20 mouse cellular contexts compared by ENCODE assay signal in genomic region chr8:83309836-83310235, GRCm38 (mm10). TPM values are rescaled to one million over a fixed set of nuclear protein-coding genes. Genes with fewer than 3 reads are reported as not detected.
DNase-seq lines count a peak whose midpoint lies in the region.
"Had no signal": no experiment of that assay in that cellular context is flagged by ENCODE, and none has a peak within 500 bp of the region (broad histone marks: within the 10 kb centered on the region; RNA-seq: fewer than 3 reads in every experiment).

No protein-coding gene starts in this region.

- intact Hi-C loops in heart, postnatal 36 days (cut with DNase I), result no loop called here

- DNase-seq in adrenal gland, adult 8-10 months, result peak; percentile 14
- DNase-seq in adrenal gland, postnatal 25 days, result no peak
- peak; percentile 62 for DNase-seq in 3134 (ENCODE audit: extremely low read depth, insufficient read length, low spot score)
- peak; percentile 30 for DNase-seq in MN1 (ENCODE audit: low spot score)
- peak; percentile 38 for DNase-seq in adipocyte (ENCODE audit: low spot score)
- no peak for DNase-seq in kidney, adult 18-20 months
- DNase-seq in heart, postnatal 36 days, result no peak
- DNase-seq: adrenal gland, postnatal 14 days; B cell, adult 2 months; cerebellum, adult 11 months; cerebellum, adult 18-20 months; cerebellum, adult 8-10 months; cerebellum, adult 9-11 months; cerebellum, postnatal 14 days; cerebellum, postnatal 36 days; embryo, embryonic 11 days had no signal

RNA-seq across cellular contexts. Expression of gene Ucp1, which starts 19.7 kb away (rescaled TPM):
- total RNA-seq in adrenal gland, adult 8-10 months (2022), result 100 to 1,000 TPM in 3 of 4 experiments, 10 to 100 TPM in 1; 12.0 to 493 (median 342) TPM
- 500 and 879 TPM in 2 replicates for total RNA-seq in adrenal gland, postnatal 25 days (2021)
- total RNA-seq in heart, postnatal 36 days (2021), result 10 to 100 TPM in 1 of 2 experiments, 1 to 10 TPM in 1; 2.4 to 22.1 TPM
- total RNA-seq: CH12.LX; common myeloid progenitor, adult 5-6 weeks; G1E had no signal

RNA-seq across cellular contexts. Expression of gene Elmod2, which starts 22.4 kb away (rescaled TPM):
- 10 to 100 TPM; 17.3 to 19.0 (median 18.3) TPM for total RNA-seq in adrenal gland, adult 8-10 months (2022)
- total RNA-seq in adrenal gland, postnatal 25 days (2021), result 28.4 and 30.0 TPM in 2 replicates
- 10 to 100 TPM; 11.3 to 11.8 TPM for total RNA-seq in heart, postnatal 36 days (2021)

RNA-seq across cellular contexts. Expression of gene Mgat4d, which starts 38.4 kb away (rescaled TPM):
- total RNA-seq in adrenal gland, adult 8-10 months (2022), result not detected
- total RNA-seq in adrenal gland, postnatal 25 days (2021), result not detected in 2 replicates
- not detected for total RNA-seq in heart, postnatal 36 days (2021)
- total RNA-seq: adrenal gland, postnatal 14 days; adrenal gland, postnatal 4 days; CH12.LX; common myeloid progenitor, adult 5-6 weeks; G1E had no signal

Comparison
In these comparisons a context has a peak if more than half of its experiments do, and no peak if none do; other contexts are left out.
1. DNase-seq: peak in adrenal gland, adult 8-10 months (single experiment), 3134 (single experiment), MN1 (single experiment) and adipocyte (single experiment); none in adrenal gland, postnatal 25 days (single experiment), kidney, adult 18-20 months (single experiment) and heart, postnatal 36 days (0 of 2).